Mouse (Mus musculus): ENCODE data around the gene Brd2. TPM values are rescaled to one million over a fixed set of nuclear protein-coding genes. Genes with fewer than 3 reads are reported as not detected.

Brd2 gene
- total and polyA plus RNA-seq, 3 experiments: 214 to 336 (median 298) TPM

DNA sequence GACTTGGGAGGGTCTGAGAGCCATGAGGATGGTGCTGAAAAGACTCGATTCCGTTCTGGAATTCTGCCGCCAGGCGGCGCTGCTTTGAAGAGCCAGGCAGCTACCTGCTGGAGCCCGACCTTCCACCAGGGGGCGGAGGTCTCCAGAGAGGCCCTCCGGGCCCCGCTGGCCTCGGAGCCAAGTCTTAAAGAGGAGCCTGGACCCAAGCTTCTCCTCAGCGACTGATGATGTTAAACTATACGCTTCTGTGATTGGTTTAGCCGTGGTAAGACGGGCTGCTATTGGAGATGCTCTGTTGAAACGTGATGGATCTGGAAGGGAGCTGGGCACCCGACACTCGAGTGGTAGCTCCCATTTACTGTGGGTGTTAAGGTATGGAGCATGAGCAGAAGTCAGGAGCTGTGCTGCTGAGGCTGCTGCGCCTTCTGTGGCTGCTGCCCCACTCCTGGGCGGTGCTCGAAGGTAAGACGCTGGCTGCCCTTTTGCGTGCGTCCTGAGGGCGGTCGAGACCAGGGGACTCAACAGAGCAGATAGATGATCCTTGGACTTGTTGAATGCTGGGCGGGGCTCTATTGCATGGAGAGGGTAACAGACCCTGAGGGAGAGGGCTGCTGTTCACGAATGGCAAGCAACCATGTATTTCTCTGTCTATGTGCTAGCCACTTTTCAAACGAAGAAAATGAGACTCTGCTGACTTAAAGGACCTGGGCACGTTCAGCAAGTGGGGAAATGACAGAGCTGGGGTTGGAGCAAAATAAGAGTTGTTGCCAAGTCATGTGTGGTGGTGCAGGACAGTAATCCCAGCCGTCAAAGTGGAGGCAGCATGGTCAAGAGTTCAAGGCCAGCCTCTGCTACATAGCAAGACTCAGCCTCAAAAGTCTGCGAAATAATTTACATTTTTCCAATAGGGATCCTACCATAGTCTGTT is 13.1 kb upstream of the Brd2 start:
- Histone ChIP-seq H3K4me1 (ENCODE audit: insufficient read depth, low read depth, low read length) (peaks cover 15% of the 10 kb centered on the region), H3K36me3 (replicated peaks) (no peaks in the 10 kb centered on the region), H3K4me3 (ENCODE audit: low read depth, low read length) (peak overlapping the region; percentile 60; the same call in 1 of the 2 replicates), H3K27me3 (ENCODE audit: insufficient read depth, low read length) (peaks cover 66% of the 10 kb centered on the region), H3K9me3 (replicated peaks) (no peaks in the 10 kb centered on the region)
- DNase-seq (ENCODE audit: low spot score) (peak; percentile 92), ATAC-seq (ENCODE audit: extremely low read depth, insufficient number of reproducible peaks, low FRiP score, poor library complexity, severe bottlenecking) (peak; percentile 98)
- TF ChIP-seq TAL1 (conservative IDR thresholded peaks at IDR 0.05; ENCODE audit: low read depth, low read length): no peak
- TF ChIP-seq CTCF (IDR thresholded peaks at IDR 0.05; ENCODE audit: low read depth, low read length): peak; percentile 97

GRCm38 (mm10) chr17:34134451-34134850 is 12.0 kb upstream of the Brd2 start:
- ATAC-seq (ENCODE audit: extremely low read depth, insufficient number of reproducible peaks, low FRiP score, poor library complexity, severe bottlenecking) (no peak), DNase-seq (ENCODE audit: low spot score) (no peak)
- Histone ChIP-seq H3K9me3 (replicated peaks) (no peaks in the 10 kb centered on the region), H3K27me3 (ENCODE audit: insufficient read depth, low read length) (peaks cover 56% of the 10 kb centered on the region), H3K36me3 (replicated peaks) (peaks cover under 1% of the 10 kb centered on the region), H3K4me1 (ENCODE audit: insufficient read depth, low read depth, low read length) (peaks cover 22% of the 10 kb centered on the region), H3K4me3 (ENCODE audit: low read depth, low read length) (no peak overlapping the region)
- TF ChIP-seq TAL1 (conservative IDR thresholded peaks at IDR 0.05; ENCODE audit: low read depth, low read length) (no peak), CTCF (IDR thresholded peaks at IDR 0.05; ENCODE audit: low read depth, low read length) (no peak), POLR2AphosphoS5 (IDR thresholded peaks at IDR 0.05; ENCODE audit: insufficient replicate concordance, low read depth, low read length) (no peak), GATA2 (IDR thresholded peaks at IDR 0.05; ENCODE audit: borderline replicate concordance, low read depth, low read length) (no peak), GATA1 (IDR thresholded peaks at IDR 0.05; ENCODE audit: borderline replicate concordance, low read length) (no peak)

- no peaks in the 10 kb centered on the region for H3K9me3 ChIP-seq (replicated peaks)
- TF ChIP-seq POLR2AphosphoS5 (IDR thresholded peaks at IDR 0.05; ENCODE audit: insufficient replicate concordance, low read depth, low read length): no peak
- TF ChIP-seq GATA2 (IDR thresholded peaks at IDR 0.05; ENCODE audit: borderline replicate concordance, low read depth, low read length): no peak
- TF ChIP-seq CTCF (IDR thresholded peaks at IDR 0.05; ENCODE audit: low read depth, low read length): no peak
- TF ChIP-seq GATA1 (IDR thresholded peaks at IDR 0.05; ENCODE audit: borderline replicate concordance, low read length): no peak
- no peak for TF ChIP-seq TAL1 (conservative IDR thresholded peaks at IDR 0.05; ENCODE audit: low read depth, low read length)
- H3K36me3 ChIP-seq (replicated peaks): peaks cover 11% of the 10 kb centered on the region
- peaks cover 44% of the 10 kb centered on the region for H3K27me3 ChIP-seq (ENCODE audit: insufficient read depth, low read length)
- no peak overlapping the region for H3K4me3 ChIP-seq (ENCODE audit: low read depth, low read length)
- peaks cover 33% of the 10 kb centered on the region for H3K4me1 ChIP-seq (ENCODE audit: insufficient read depth, low read depth, low read length)
- ATAC-seq (ENCODE audit: extremely low read depth, insufficient number of reproducible peaks, low FRiP score, poor library complexity, severe bottlenecking) (no peak), DNase-seq (ENCODE audit: low spot score) (no peak)
These were observed 10.9 kb upstream of the Brd2 start for GRCm38 (mm10) chr17:34133289-34133688.

GRCm38 (mm10) chr17:34131911-34132310 is 9.5 kb upstream of the Brd2 start:
- peaks cover 31% of the 10 kb centered on the region for H3K27me3 ChIP-seq (ENCODE audit: insufficient read depth, low read length)
- DNase-seq (ENCODE audit: low spot score) (no peak), ATAC-seq (ENCODE audit: extremely low read depth, insufficient number of reproducible peaks, low FRiP score, poor library complexity, severe bottlenecking) (no peak)
- peaks cover 46% of the 10 kb centered on the region for H3K4me1 ChIP-seq (ENCODE audit: insufficient read depth, low read depth, low read length)
- peaks cover 22% of the 10 kb centered on the region for H3K36me3 ChIP-seq (replicated peaks)
- no peak overlapping the region for H3K4me3 ChIP-seq (ENCODE audit: low read depth, low read length)
- no peaks in the 10 kb centered on the region for H3K9me3 ChIP-seq (replicated peaks)
- TF ChIP-seq GATA2 (IDR thresholded peaks at IDR 0.05; ENCODE audit: borderline replicate concordance, low read depth, low read length): no peak
- TF ChIP-seq GATA1 (IDR thresholded peaks at IDR 0.05; ENCODE audit: borderline replicate concordance, low read length): no peak
- TF ChIP-seq CTCF (IDR thresholded peaks at IDR 0.05; ENCODE audit: low read depth, low read length): no peak
- TF ChIP-seq TAL1 (conservative IDR thresholded peaks at IDR 0.05; ENCODE audit: low read depth, low read length): no peak
- no peak for TF ChIP-seq POLR2AphosphoS5 (IDR thresholded peaks at IDR 0.05; ENCODE audit: insufficient replicate concordance, low read depth, low read length)

DNA sequence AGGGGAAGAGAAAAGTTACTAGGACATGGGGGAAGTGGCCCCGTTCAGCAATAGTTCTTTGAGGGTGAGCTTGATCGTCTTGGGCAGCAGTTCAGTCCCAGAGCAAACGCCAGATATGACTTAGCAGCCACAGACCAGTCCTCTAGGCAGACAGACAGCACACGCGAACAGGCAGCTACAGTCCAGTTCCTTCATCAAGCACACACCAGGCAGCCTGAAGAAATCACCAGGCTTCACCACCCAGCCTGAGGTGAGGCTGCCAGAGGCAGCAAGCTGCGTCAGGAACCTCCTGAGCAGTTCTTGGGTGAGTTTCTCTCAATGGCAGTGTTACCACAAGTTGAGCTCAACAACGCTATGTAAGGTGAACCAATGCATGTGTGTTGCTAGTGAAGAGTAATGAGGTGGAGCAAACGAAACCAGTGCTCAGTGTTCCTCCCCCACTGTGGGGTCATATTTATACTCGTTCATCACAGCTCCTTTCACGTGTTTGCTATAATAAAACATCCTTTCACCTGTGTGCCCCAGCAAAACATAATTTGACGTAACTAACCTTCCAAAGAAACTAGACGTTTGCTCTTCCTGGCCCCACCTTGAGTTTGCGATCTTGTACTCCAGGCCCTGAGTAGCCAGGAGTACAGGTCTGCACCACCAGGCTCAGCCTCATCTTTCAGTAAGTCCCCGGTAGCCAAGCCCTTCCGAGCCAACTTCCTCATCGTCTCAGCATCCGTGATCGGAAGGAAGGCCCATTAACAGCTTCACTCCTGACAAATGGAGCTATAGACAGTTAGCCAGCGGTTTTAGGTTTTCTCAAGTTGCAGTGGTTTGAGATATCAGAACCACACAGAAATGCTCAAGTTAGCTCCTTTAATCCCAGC is 7.9 kb upstream of the Brd2 start:
- H3K36me3 ChIP-seq (replicated peaks): peaks cover 38% of the 10 kb centered on the region
- DNase-seq (ENCODE audit: low spot score): no peak
- peaks cover 55% of the 10 kb centered on the region for H3K4me1 ChIP-seq (ENCODE audit: insufficient read depth, low read depth, low read length)
- no peaks in the 10 kb centered on the region for H3K9me3 ChIP-seq (replicated peaks)
- no peak overlapping the region for H3K4me3 ChIP-seq (ENCODE audit: low read depth, low read length)
- peaks cover 17% of the 10 kb centered on the region for H3K27me3 ChIP-seq (ENCODE audit: insufficient read depth, low read length)
- no peak for ATAC-seq (ENCODE audit: extremely low read depth, insufficient number of reproducible peaks, low FRiP score, poor library complexity, severe bottlenecking)
- TF ChIP-seq TAL1 (conservative IDR thresholded peaks at IDR 0.05; ENCODE audit: low read depth, low read length) (no peak), GATA2 (IDR thresholded peaks at IDR 0.05; ENCODE audit: borderline replicate concordance, low read depth, low read length) (no peak), GATA1 (IDR thresholded peaks at IDR 0.05; ENCODE audit: borderline replicate concordance, low read length) (no peak), POLR2AphosphoS5 (IDR thresholded peaks at IDR 0.05; ENCODE audit: insufficient replicate concordance, low read depth, low read length) (no peak), CTCF (IDR thresholded peaks at IDR 0.05; ENCODE audit: low read depth, low read length) (no peak)

Data from G1E (cell line).